Mouse (Mus musculus) liver, embryonic 11.5 days (tissue): ENCODE measurements around the gene Hcls1. TPM values are rescaled to one million over a fixed set of nuclear protein-coding genes. Genes with fewer than 3 reads are reported as not detected.

Experiments
- ATAC-seq: fragments of 200-750 bp; cut with Nextera tagmentation; replicated peaks from 2 replicates; pipeline ENCODE4 v1.8.0; 2017; ENCODE audit warnings: moderate number of reproducible peaks, mild to moderate bottlenecking, moderate TSS enrichment, moderate library complexity; ENCODE audit not compliant: low FRiP score
- DNase-seq: peaks from one replicate; pipeline ENCODE4 v3.0.0-alpha.2; 2017; ENCODE audit warnings: low spot score
- H3K27ac ChIP-seq: fragments of 300-500 bp; sonication (generic); 2 replicates; pipeline ENCODE4 v1.5.1; 2014; ENCODE audit warnings: mild to moderate bottlenecking, low read depth, low read length, control low read depth
- H3K27me3 ChIP-seq: fragments of 300-500 bp; sonication (generic); replicated peaks from 2 replicates; pipeline ENCODE4 v1.6.1; 2014; ENCODE audit warnings: low read length, mixed read lengths; ENCODE audit not compliant: control insufficient read depth, insufficient read depth
- H3K36me3 ChIP-seq: fragments of 300-500 bp; sonication (generic); 2 replicates; pipeline ENCODE4 v1.6.1; 2014; ENCODE audit warnings: mild to moderate bottlenecking, low read length, moderate library complexity, mixed read lengths; ENCODE audit not compliant: control insufficient read depth, insufficient read depth
- H3K4me1 ChIP-seq: fragments of 300-500 bp; sonication (generic); replicated peaks from 2 replicates; pipeline ENCODE4 v1.6.1; 2014; ENCODE audit warnings: low read length, mixed read lengths; ENCODE audit not compliant: control insufficient read depth, insufficient read depth
- H3K4me2 ChIP-seq: fragments of 300-500 bp; sonication (generic); 2 replicates; pipeline ENCODE4 v1.6.1; 2014; ENCODE audit warnings: mild to moderate bottlenecking, control low read depth, moderate library complexity
- H3K4me3 ChIP-seq: fragments of 300-500 bp; sonication (generic); 2 replicates; pipeline ENCODE4 v1.5.1; 2014; ENCODE audit warnings: low read depth, low read length, control low read depth
- H3K9ac ChIP-seq: fragments of 300-500 bp; sonication (generic); 2 replicates; pipeline ENCODE4 v1.6.1; 2014; ENCODE audit warnings: low read depth, low read length, control low read depth
- H3K9me3 ChIP-seq: fragments of 300-500 bp; sonication (generic); 2 replicates; pipeline ENCODE4 v1.6.1; 2016; ENCODE audit warnings: low read length, inconsistent platforms, mixed read lengths; ENCODE audit not compliant: control insufficient read depth
- WGBS: fragments of 180-500 bp; shearing (Covaris S2); extraction: QIAGEN DNeasy Blood & Tissue Kit; methylation state at CpG from one replicate; pipeline ENCODE4 v1.1.7; 2014; 5-methylcytosine and 5-hydroxymethylcytosine counted together
- polyA plus RNA-seq: library from polyadenylated mRNA; unstranded; fragments of >200 nt; fragmentation: Nextera tagmentation; extraction: Ambion mirVana; gene quantifications from 2 replicates; pipeline ENCODE4 v1.2.1, GENCODE M21; 2014

The Hcls1 gene
- 5.4 and 8.3 TPM in 2 replicates for polyA plus RNA-seq

DNA sequence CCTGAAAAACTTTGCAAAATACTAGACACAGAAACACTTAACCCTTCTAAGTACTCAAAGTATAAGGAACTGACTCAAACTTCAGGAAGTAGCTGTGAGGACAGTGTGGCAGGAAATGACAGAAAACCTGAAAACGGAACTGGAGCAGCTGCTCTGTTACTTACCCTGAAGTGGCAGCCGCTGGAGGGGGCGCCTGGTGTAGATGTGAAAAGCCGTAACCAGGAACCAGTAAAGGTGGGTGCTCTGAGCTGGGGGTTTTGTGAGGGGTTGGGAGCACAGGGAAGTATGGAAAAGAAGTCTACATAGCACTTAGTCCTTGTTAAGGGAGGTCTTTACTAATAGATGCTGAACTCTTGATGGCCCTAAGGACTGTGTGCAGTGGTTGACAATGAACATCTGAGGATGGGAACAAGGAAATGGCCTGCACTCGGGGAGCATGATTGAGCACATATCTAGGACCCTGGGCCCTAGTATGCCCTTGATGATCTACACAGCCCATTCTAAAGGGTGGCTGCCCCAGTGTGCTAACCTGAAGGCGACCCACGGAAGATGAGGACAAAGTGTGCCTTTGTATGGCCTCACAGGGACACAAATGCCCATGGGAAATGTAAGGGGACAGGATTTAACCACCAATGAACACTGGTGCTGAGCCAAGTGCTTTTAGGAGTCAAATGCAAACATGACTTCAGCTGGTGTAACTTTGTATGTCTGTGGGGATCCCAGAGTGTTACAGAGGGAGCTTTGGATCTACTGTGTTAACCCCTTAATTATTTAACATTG, at the start of gene Hcls1:
TSS of gene Hcls1 (plus strand) at position 143 of the 780 bp plus-strand sequence.
- no peak within 1 kb of the TSS; the same call in 1 of the 2 replicates for H3K27ac ChIP-seq
- DNase-seq = no peak

DNA sequence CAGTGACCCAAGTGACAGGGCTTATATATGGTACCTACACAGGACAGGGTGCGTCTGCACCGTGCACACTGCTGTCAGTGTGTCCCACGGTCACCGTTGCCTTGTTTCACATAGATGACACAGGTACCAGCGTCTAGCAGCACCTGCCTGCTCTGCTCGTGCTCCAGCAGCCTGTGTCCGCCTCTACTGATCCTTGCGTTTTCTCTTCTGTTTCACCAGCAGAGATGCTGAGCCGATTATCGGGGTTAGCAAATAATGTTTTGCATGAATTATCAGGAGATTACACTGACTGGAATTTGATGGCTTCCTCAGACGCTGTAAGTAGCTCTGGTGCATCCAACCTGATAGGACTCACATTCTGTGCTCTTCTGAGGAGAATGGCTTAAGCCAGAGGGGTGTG, 48.9 kb upstream of the Hcls1 start:
- WGBS = 88% methylated on average over 11 of the region's 11 CpGs
- no peak overlapping the region for H3K4me2 ChIP-seq
- no peaks in the 10 kb centered on the region for H3K9me3 ChIP-seq
- peaks cover 2% of the 10 kb centered on the region; the same call in 1 of the 2 replicates for H3K36me3 ChIP-seq
- no peaks in the 10 kb centered on the region for H3K27me3 ChIP-seq
- no peak overlapping the region for H3K27ac ChIP-seq
- H3K9ac ChIP-seq = no peak overlapping the region
- H3K4me1 ChIP-seq = peaks cover 4% of the 10 kb centered on the region
- DNase-seq = no peak
- no peak for ATAC-seq
- no peak overlapping the region for H3K4me3 ChIP-seq

More for the DNA sequence above, at the start of gene Hcls1:
- H3K9me3 ChIP-seq = no peaks in the 10 kb centered on the region
- WGBS = 49% methylated on average over 7 of the region's 7 CpGs
- H3K9ac ChIP-seq = peak within 1 kb of the TSS; percentile 41
- no peaks in the 10 kb centered on the region for H3K27me3 ChIP-seq
- H3K36me3 ChIP-seq = peaks cover 2% of the 10 kb centered on the region; the same call in 1 of the 2 replicates
- H3K4me1 ChIP-seq = no peaks in the 10 kb centered on the region
- peak within 1 kb of the TSS; percentile 56 for H3K4me2 ChIP-seq
- ATAC-seq = peak; percentile 34; the same call in 1 of the 2 replicates
- H3K4me3 ChIP-seq = peak within 1 kb of the TSS; percentile 34

DNA sequence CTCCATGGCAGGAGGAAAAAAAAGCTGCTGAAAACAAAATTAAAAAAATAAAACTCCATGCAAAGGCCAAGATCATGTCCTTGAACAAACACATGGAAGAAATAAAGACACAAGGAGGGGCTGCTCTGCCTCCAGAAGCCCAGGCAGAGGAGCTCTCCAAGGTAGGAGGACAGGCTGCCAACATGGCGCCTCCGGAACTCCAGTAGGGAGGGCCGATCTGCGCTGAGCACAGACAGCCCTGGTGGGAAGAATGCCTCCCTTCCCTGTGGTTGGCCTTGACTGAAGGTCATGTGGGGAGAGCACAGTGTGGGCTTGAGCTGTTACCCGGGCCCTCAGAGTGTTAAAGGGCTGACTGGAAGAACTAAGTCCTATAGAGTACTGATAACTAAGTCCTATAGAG, 47.2 kb upstream of the Hcls1 start:
- H3K4me1 ChIP-seq = peaks cover 7% of the 10 kb centered on the region
- no peak overlapping the region for H3K4me3 ChIP-seq
- H3K27me3 ChIP-seq = no peaks in the 10 kb centered on the region
- ATAC-seq (no peak), DNase-seq (no peak)
- peaks cover 2% of the 10 kb centered on the region for H3K36me3 ChIP-seq
- no peak overlapping the region for H3K9ac ChIP-seq
- H3K4me2 ChIP-seq = no peak overlapping the region
- H3K27ac ChIP-seq = no peak overlapping the region
- 77% methylated on average over 5 of the region's 5 CpGs for WGBS
- no peaks in the 10 kb centered on the region for H3K9me3 ChIP-seq

DNA sequence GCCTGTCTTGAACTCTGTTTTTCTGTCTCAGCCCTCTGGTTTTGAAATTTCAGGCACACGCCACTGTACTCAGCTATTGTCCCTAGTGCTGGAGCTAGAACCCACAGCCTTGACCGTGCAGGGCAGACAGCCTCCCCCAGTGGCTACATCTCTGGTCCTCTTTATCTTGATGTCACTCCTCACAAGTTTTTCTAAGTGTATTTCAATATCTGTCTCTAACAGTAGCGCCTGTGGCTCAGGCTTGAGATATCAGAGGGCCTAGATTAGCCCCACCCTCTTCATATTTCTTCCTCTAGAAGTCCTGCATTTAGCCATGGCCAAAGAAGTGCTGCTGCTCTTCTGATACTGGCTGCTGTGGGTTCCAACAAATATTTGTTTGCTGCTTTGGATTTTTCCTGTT, 44.2 kb upstream of the Hcls1 start:
- H3K9ac ChIP-seq = 0 out of 2 replicates have a peak overlapping the region, but pooled peaks have one; percentile 25
- ATAC-seq = peak; percentile 96
- WGBS = 48% methylated on average over 3 of the region's 3 CpGs
- peaks cover 7% of the 10 kb centered on the region for H3K4me1 ChIP-seq
- peaks cover 13% of the 10 kb centered on the region for H3K36me3 ChIP-seq
- no peaks in the 10 kb centered on the region for H3K27me3 ChIP-seq
- H3K4me3 ChIP-seq = no peak overlapping the region
- no peak for DNase-seq
- H3K4me2 ChIP-seq = peak overlapping the region; percentile 49
- H3K27ac ChIP-seq = peak overlapping the region; percentile 70
- H3K9me3 ChIP-seq = no peaks in the 10 kb centered on the region

DNA sequence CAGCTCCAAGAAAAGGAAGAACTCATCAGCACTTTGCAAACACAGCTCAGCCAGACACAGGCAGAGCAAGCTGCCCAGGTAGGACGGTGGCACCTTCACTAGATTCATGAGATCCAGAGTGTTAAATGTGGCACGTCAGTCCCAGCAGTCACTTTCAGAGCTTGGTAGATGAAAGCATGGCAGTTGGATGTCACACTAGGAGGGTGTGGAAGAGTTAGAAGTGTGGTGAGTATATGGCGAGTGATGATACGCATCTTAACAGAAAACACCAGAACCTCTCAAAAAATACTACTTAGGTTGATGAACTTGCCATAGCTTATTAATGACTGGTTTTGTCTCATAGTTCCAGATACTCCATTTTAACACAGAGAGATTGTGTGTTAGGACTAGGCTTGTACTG, 43.4 kb upstream of the Hcls1 start:
- DNase-seq (no peak), ATAC-seq (no peak; the same call in 1 of the 2 replicates)
- Histone ChIP-seq H3K9me3 (no peaks in the 10 kb centered on the region), H3K27me3 (no peaks in the 10 kb centered on the region), H3K36me3 (peaks cover 11% of the 10 kb centered on the region), H3K4me3 (no peak overlapping the region), H3K27ac (peak overlapping the region; percentile 70), H3K4me2 (peak overlapping the region; percentile 33; the same call in 1 of the 2 replicates), H3K9ac (no peak overlapping the region), H3K4me1 (peaks cover 7% of the 10 kb centered on the region)
- 82% methylated on average over 4 of the region's 4 CpGs for WGBS

DNA sequence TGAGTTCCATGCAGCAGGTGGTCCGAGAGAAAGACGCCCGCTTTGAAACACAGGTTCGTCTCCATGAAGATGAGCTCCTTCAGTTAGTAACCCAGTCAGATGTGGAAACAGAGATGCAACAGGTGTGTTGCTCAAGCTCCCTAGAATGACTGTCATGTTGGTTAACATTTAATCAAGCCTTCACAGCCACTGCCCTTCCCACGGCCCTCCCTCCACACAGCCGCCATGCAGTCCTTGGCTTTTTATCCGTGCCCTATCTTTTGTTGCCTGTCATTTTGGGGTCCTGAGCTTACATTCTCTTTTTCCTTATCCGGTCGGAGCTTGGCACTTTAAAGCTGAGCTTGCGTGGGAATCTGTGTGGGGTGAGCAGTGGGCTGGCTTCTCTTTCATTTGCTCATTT, 41.5 kb upstream of the Hcls1 start:
- ATAC-seq (peak; percentile 48), DNase-seq (no peak)
- WGBS = 82% methylated on average over 10 of the region's 10 CpGs
- Histone ChIP-seq H3K27me3 (no peaks in the 10 kb centered on the region), H3K9me3 (no peaks in the 10 kb centered on the region), H3K9ac (no peak overlapping the region), H3K36me3 (peaks cover 14% of the 10 kb centered on the region), H3K4me3 (no peak overlapping the region), H3K27ac (peak overlapping the region; percentile 38; the same call in 1 of the 2 replicates), H3K4me2 (no peak overlapping the region), H3K4me1 (peaks cover 7% of the 10 kb centered on the region)

DNA sequence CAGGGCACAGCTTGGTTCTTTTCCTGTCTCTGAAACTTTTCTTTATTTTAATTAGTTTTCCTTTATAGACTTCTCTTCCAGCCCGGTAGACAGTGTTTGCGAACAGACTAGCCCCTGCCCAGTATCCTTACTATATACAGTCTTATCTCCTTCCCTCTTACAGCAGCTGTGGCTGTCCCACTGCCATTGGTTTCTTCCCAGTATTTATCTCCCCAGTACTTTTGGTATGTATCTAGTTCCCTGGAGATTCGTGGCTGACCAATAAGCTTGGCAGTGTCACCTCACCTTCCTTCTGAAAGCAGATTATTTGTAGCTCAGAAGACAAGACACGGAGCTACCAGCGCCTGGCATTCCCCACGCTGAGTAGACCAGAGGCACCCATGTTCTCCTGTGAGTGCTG, 38.1 kb upstream of the Hcls1 start:
- Histone ChIP-seq H3K9ac (no peak overlapping the region), H3K4me3 (no peak overlapping the region), H3K4me2 (no peak overlapping the region), H3K4me1 (peaks cover 3% of the 10 kb centered on the region; the same call in 1 of the 2 replicates), H3K27ac (no peak overlapping the region), H3K9me3 (no peaks in the 10 kb centered on the region), H3K36me3 (peaks cover 22% of the 10 kb centered on the region), H3K27me3 (no peaks in the 10 kb centered on the region)
- DNase-seq (no peak), ATAC-seq (peak; percentile 60; the same call in 1 of the 2 replicates)
- WGBS = 80% methylated on average over 6 of the region's 6 CpGs

DNA sequence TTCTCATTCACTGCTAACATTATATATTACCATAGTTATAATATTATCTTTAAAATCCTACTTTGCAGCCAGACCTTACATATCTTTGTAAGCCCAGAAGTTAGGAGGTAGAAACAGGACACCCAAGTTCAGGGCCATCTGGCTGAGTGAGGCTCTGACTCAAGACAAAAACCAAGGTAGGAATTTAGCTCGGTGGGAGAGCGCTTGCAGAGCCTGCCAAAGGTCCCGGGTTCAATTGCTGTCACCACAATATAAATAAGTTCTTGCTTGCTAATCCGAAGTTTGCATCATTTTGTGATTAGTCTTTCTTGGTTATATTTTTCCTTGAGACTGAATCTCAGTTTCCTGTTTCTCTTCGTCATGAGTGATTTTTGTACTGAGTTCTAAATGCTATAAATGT, 31.6 kb upstream of the Hcls1 start:
- DNase-seq (no peak), ATAC-seq (no peak)
- WGBS = 91% methylated on average over 5 of the region's 5 CpGs
- no peak overlapping the region for H3K4me2 ChIP-seq
- H3K27ac ChIP-seq = no peak overlapping the region
- no peaks in the 10 kb centered on the region for H3K4me1 ChIP-seq
- H3K4me3 ChIP-seq = no peak overlapping the region
- H3K36me3 ChIP-seq = peaks cover 17% of the 10 kb centered on the region
- H3K9me3 ChIP-seq = no peaks in the 10 kb centered on the region
- H3K27me3 ChIP-seq = no peaks in the 10 kb centered on the region
- H3K9ac ChIP-seq = no peak overlapping the region

DNA sequence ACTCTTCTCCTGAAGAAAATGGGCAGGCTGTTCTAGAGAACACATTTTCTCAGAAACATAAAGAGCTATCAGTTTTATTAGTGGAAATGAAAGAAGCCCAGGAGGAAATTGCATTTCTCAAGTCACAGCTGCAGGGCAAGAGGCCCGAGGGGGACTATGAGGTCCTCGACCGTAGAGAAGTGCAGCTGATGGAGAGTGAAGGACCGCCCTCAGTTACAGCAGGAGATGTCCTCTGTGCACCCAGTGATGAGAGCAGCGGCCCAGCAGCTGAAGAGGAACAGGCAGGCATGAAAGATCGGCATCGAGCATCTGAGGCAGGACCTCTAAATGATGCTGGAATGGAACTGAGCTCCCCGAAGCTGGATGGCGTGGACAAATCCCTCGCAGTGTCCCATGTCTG, 22.9 kb upstream of the Hcls1 start:
- no peak overlapping the region for H3K4me2 ChIP-seq
- peaks cover 14% of the 10 kb centered on the region; the same call in 1 of the 2 replicates for H3K36me3 ChIP-seq
- 89% methylated on average over 10 of the region's 10 CpGs for WGBS
- H3K27ac ChIP-seq = no peak overlapping the region
- no peak overlapping the region for H3K9ac ChIP-seq
- no peaks in the 10 kb centered on the region for H3K27me3 ChIP-seq
- ATAC-seq (no peak), DNase-seq (no peak)
- no peaks in the 10 kb centered on the region for H3K9me3 ChIP-seq
- H3K4me3 ChIP-seq = no peak overlapping the region
- no peaks in the 10 kb centered on the region for H3K4me1 ChIP-seq
